Mouse (Mus musculus): ENCODE measurements around the gene Sf3b5. TPM values are rescaled to one million over a fixed set of nuclear protein-coding genes. Genes with fewer than 3 reads are reported as not detected.
A peak's percentile ranks its signal among the peaks of the same experiment; 100 is the strongest.

Sf3b5 gene
- polyA plus RNA-seq (2012; rRNA removed) (22.5 and 27.8 TPM in 2 replicates), polyA plus RNA-seq (2014; fragmentation: Nextera tagmentation; extraction: Ambion mirVana) (23.1 and 24.9 TPM in 2 replicates)

DNA sequence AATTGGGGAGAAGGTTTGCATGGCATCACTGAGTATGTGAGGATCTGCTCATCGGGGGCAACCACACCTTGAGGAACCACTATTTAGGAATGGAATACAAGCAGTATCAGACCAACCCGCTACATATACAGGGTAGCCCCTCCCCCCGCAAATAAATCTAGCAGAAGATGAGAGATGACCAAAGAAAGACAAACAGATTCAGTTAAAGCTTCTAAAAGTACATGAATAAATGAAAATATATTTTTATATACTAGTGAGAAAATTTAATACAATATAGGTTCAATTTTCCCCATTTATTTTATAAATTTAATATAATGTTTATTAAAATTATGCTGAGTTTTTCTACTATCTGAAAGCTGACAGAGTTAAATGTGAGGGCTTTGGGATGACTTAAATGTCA, at the start of gene Sf3b5:
TSS of gene Sf3b5 (plus strand) at position 301 of the 400 bp plus-strand sequence.
- no peak within 1 kb of the TSS for H3K9ac ChIP-seq (replicated peaks)
- H3K27ac ChIP-seq: no peak within 1 kb of the TSS
- H3K4me3 ChIP-seq (ENCODE audit: insufficient read depth in 1 of 2, low read depth in 2 of 2, low read length in 2 of 2): no peak within 1 kb of the TSS
- no peaks in the 10 kb centered on the region for H3K27me3 ChIP-seq (ENCODE audit: control insufficient read depth, insufficient read depth, low read length)
- 69% methylated on average over 3 of the region's 3 CpGs for WGBS (ENCODE audit: insufficient replicate concordance)
- H3K4me2 ChIP-seq (ENCODE audit: low read depth): no peak within 1 kb of the TSS
- no peaks in the 10 kb centered on the region for H3K36me3 ChIP-seq (replicated peaks; ENCODE audit: control insufficient read depth, insufficient read depth, low read depth)
- DNase-seq (ENCODE audit: low read depth in 3 of 3, low spot score in 3 of 3) (no peak), ATAC-seq (ENCODE audit: insufficient read depth) (no peak)
- TF ChIP-seq EP300 (IDR thresholded peaks at IDR 0.05; ENCODE audit: low read depth): no peak
- no peak for TF ChIP-seq CTCF (IDR thresholded peaks at IDR 0.05; ENCODE audit: low read depth)
- H3K4me1 ChIP-seq (replicated peaks; ENCODE audit: control insufficient read depth in 2 of 2, insufficient read depth in 2 of 2, low read length in 1 of 2): peaks cover 0 to 11% of the 10 kb centered on the region in 2 experiments; a peak in 2 of 4 replicates
- H3K9me3 ChIP-seq (ENCODE audit: control insufficient read depth, low read length): no peaks in the 10 kb centered on the region

- WGBS (ENCODE audit: insufficient replicate concordance): 21% methylated on average over 1 of the region's 1 CpGs
- Histone ChIP-seq H3K9me3 (ENCODE audit: control insufficient read depth, low read length) (no peaks in the 10 kb centered on the region), H3K27ac (no peak overlapping the region), H3K4me3 (ENCODE audit: insufficient read depth in 1 of 2, low read depth in 2 of 2, low read length in 2 of 2) (no peak overlapping the region), H3K36me3 (replicated peaks; ENCODE audit: control insufficient read depth, insufficient read depth, low read depth) (no peaks in the 10 kb centered on the region), H3K4me1 (replicated peaks; ENCODE audit: control insufficient read depth in 2 of 2, insufficient read depth in 2 of 2, low read length in 1 of 2) (peaks cover 0 to 7% of the 10 kb centered on the region in 2 experiments; a peak in 3 of 4 replicates), H3K4me2 (ENCODE audit: low read depth) (no peak overlapping the region), H3K27me3 (ENCODE audit: control insufficient read depth, insufficient read depth, low read length) (no peaks in the 10 kb centered on the region), H3K9ac (replicated peaks) (no peak overlapping the region)
- DNase-seq (ENCODE audit: low read depth in 3 of 3, low spot score in 3 of 3): no peak
- no peak for ATAC-seq (ENCODE audit: insufficient read depth)
- TF ChIP-seq EP300 (IDR thresholded peaks at IDR 0.05; ENCODE audit: low read depth) (no peak), CTCF (IDR thresholded peaks at IDR 0.05; ENCODE audit: low read depth) (no peak)
Observed at GRCm38 (mm10) chr10:12955831-12956230, 49.3 kb upstream of the Sf3b5 start.

DNA sequence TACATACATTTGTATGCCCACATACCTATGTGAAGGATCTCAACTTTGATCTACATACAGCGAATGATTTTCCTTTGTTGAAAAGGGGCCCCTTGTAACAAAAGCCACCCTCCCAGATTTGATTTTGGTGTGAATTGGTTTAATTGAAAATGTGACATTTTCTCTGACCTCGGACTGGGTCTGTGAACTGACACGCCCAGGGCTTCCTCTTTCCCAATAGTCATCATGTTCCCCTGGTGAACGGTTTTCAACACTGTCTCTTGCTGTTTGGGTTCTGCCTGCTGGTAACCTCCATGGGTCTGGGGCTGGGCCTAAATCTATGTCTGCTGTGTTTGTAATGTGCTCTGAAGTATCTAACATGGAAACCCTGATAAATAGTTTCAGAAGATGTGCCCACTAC, 47.9 kb upstream of the Sf3b5 start:
- H3K9ac ChIP-seq (replicated peaks): no peak overlapping the region
- H3K4me3 ChIP-seq (ENCODE audit: insufficient read depth in 1 of 2, low read depth in 2 of 2, low read length in 2 of 2): no peak overlapping the region
- no peak for DNase-seq (ENCODE audit: low read depth in 3 of 3, low spot score in 3 of 3)
- H3K36me3 ChIP-seq (replicated peaks; ENCODE audit: control insufficient read depth, insufficient read depth, low read depth): no peaks in the 10 kb centered on the region
- WGBS (ENCODE audit: insufficient replicate concordance): 39% methylated on average over 4 of the region's 4 CpGs
- H3K27ac ChIP-seq: no peak overlapping the region
- H3K4me2 ChIP-seq (ENCODE audit: low read depth): no peak overlapping the region
- H3K9me3 ChIP-seq (ENCODE audit: control insufficient read depth, low read length): no peaks in the 10 kb centered on the region
- no peak for ATAC-seq (ENCODE audit: insufficient read depth)
- no peaks in the 10 kb centered on the region for H3K27me3 ChIP-seq (ENCODE audit: control insufficient read depth, insufficient read depth, low read length)
- TF ChIP-seq CTCF (IDR thresholded peaks at IDR 0.05; ENCODE audit: low read depth): no peak
- no peak for TF ChIP-seq EP300 (IDR thresholded peaks at IDR 0.05; ENCODE audit: low read depth)
- peaks cover 11 to 16% of the 10 kb centered on the region in 2 experiments for H3K4me1 ChIP-seq (replicated peaks; ENCODE audit: control insufficient read depth in 2 of 2, insufficient read depth in 2 of 2, low read length in 1 of 2)

DNA sequence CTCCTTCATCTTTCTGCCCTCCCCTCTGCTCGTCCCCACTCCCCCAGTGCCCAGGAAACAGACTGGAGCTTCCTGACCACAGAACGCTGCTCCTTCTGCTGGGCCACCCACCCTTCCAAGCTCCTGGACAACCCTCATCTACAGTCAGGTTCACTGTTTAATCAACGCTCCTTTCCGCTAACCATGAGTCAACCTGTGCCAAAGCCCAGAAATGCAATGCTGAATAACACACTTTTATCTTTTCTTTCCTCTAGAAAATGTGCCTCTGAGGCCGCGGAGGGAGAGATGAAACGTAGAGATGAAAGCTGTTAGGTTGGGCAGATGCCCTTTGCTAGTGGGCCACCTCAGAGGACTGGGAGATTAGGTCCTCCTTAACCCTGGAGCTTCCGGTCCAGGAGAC, 43.6 kb upstream of the Sf3b5 start:
- Histone ChIP-seq H3K4me3 (ENCODE audit: insufficient read depth in 1 of 2, low read depth in 2 of 2, low read length in 2 of 2) (peak overlapping the region in 1 of 2 experiments; percentile 19; a peak in 3 of 4 replicates), H3K4me2 (ENCODE audit: low read depth) (peak overlapping the region; percentile 94)
- 27% methylated on average over 8 of the region's 8 CpGs for WGBS (ENCODE audit: insufficient replicate concordance)

GRCm38 (mm10) chr10:12962238-12962637, 42.9 kb upstream of the Sf3b5 start:
- peak overlapping the region; percentile 9 for H3K27ac ChIP-seq

More for the DNA sequence above, 43.6 kb upstream of the Sf3b5 start:
- no peaks in the 10 kb centered on the region for H3K9me3 ChIP-seq (ENCODE audit: control insufficient read depth, low read length)
- TF ChIP-seq CTCF (IDR thresholded peaks at IDR 0.05; ENCODE audit: low read depth): no peak
- TF ChIP-seq EP300 (IDR thresholded peaks at IDR 0.05; ENCODE audit: low read depth): no peak
- H3K36me3 ChIP-seq (replicated peaks; ENCODE audit: control insufficient read depth, insufficient read depth, low read depth): no peaks in the 10 kb centered on the region
- peak; percentile 31; the same call in 1 of the 2 replicates for ATAC-seq (ENCODE audit: insufficient read depth)
- no peaks in the 10 kb centered on the region for H3K27me3 ChIP-seq (ENCODE audit: control insufficient read depth, insufficient read depth, low read length)
- peak overlapping the region; percentile 57 for H3K9ac ChIP-seq (replicated peaks)
- DNase-seq (ENCODE audit: low read depth in 3 of 3, low spot score in 3 of 3): no peak
- peak overlapping the region; percentile 9 for H3K27ac ChIP-seq
- peaks cover 14 to 25% of the 10 kb centered on the region in 2 experiments for H3K4me1 ChIP-seq (replicated peaks; ENCODE audit: control insufficient read depth in 2 of 2, insufficient read depth in 2 of 2, low read length in 1 of 2)

More at GRCm38 (mm10) chr10:12962238-12962637, 42.9 kb upstream of the Sf3b5 start:
- Histone ChIP-seq H3K4me3 (ENCODE audit: insufficient read depth in 1 of 2, low read depth in 2 of 2, low read length in 2 of 2) (peak overlapping the region in 1 of 2 experiments; percentile 95; a peak in 2 of 4 replicates), H3K27me3 (ENCODE audit: control insufficient read depth, insufficient read depth, low read length) (no peaks in the 10 kb centered on the region), H3K4me1 (replicated peaks; ENCODE audit: control insufficient read depth in 2 of 2, insufficient read depth in 2 of 2, low read length in 1 of 2) (peaks cover 14 to 25% of the 10 kb centered on the region in 2 experiments), H3K9ac (replicated peaks) (peak overlapping the region; percentile 57), H3K36me3 (replicated peaks; ENCODE audit: control insufficient read depth, insufficient read depth, low read depth) (no peaks in the 10 kb centered on the region), H3K4me2 (ENCODE audit: low read depth) (peak overlapping the region; percentile 94), H3K9me3 (ENCODE audit: control insufficient read depth, low read length) (no peaks in the 10 kb centered on the region)
- DNase-seq (ENCODE audit: low read depth in 3 of 3, low spot score in 3 of 3) (peak; percentile 54 to 65 (median 60)), ATAC-seq (ENCODE audit: insufficient read depth) (peak; percentile 76)
- TF ChIP-seq EP300 (IDR thresholded peaks at IDR 0.05; ENCODE audit: low read depth) (peak; percentile 78), CTCF (IDR thresholded peaks at IDR 0.05; ENCODE audit: low read depth) (no peak; the same call in 1 of the 2 replicates)
